Mouse (Mus musculus) CD4-positive, CD25-positive, alpha-beta regulatory T cell, adult 2 months (primary cell): ENCODE results near the gene Rfx3.

Source experiments
- DNase-seq: peaks from one replicate; pipeline ENCODE4 v3.0.0-alpha.2; 2012; ENCODE audit warnings: low read depth, low spot score

The Rfx3 gene

GRCm38 (mm10) chr19:27716274-27716673, 294.7 kb downstream of the Rfx3 start:
- DNase-seq, result no peak
